Mouse (Mus musculus) limb, embryonic 10.5 days (tissue): ENCODE data around the gene Nfx1. TPM values are rescaled to one million over a fixed set of nuclear protein-coding genes. Genes with fewer than 3 reads are reported as not detected.

ENCODE experiments used
- DNase-seq: peaks from one replicate; pipeline ENCODE4 v3.0.0-alpha.2; 2017; ENCODE audit warnings: low spot score
- H3K27ac ChIP-seq: fragments of 300-500 bp; sonication (generic); 2 replicates; pipeline ENCODE4 v1.5.1; 2016; ENCODE audit warnings: mild to moderate bottlenecking
- H3K27me3 ChIP-seq: fragments of 300-500 bp; sonication (generic); 2 replicates; pipeline ENCODE4 v1.6.1; 2016; ENCODE audit warnings: low read depth, mild to moderate bottlenecking; ENCODE audit not compliant: poor library complexity, severe bottlenecking
- H3K36me3 ChIP-seq: fragments of 300-500 bp; sonication (generic); 2 replicates; pipeline ENCODE4 v1.6.1; 2016; ENCODE audit warnings: mild to moderate bottlenecking, moderate library complexity
- H3K4me1 ChIP-seq: fragments of 300-500 bp; sonication (generic); 2 replicates; pipeline ENCODE4 v1.6.1; 2016
- H3K4me3 ChIP-seq: fragments of 300-500 bp; sonication (generic); 2 replicates; pipeline ENCODE4 v1.5.1; 2016; ENCODE audit warnings: mild to moderate bottlenecking, moderate library complexity
- H3K9me3 ChIP-seq: fragments of 300-500 bp; sonication (generic); replicated peaks from 2 replicates; pipeline ENCODE4 v1.6.1; 2016; ENCODE audit warnings: mild to moderate bottlenecking
- WGBS: fragments of 180-500 bp; shearing (Covaris S2); methylation state at CpG from one replicate; pipeline ENCODE4 v1.1.7; 2016; 5-methylcytosine and 5-hydroxymethylcytosine counted together
- polyA plus RNA-seq: library from polyadenylated mRNA; unstranded; fragments of >200 nt; fragmentation: Nextera tagmentation; extraction: Ambion mirVana; gene quantifications from 2 replicates; pipeline ENCODE4 v1.2.1, GENCODE M21; 2016

Gene Nfx1
- polyA plus RNA-seq, 1 experiment from 2014 or later: 109 TPM

DNA sequence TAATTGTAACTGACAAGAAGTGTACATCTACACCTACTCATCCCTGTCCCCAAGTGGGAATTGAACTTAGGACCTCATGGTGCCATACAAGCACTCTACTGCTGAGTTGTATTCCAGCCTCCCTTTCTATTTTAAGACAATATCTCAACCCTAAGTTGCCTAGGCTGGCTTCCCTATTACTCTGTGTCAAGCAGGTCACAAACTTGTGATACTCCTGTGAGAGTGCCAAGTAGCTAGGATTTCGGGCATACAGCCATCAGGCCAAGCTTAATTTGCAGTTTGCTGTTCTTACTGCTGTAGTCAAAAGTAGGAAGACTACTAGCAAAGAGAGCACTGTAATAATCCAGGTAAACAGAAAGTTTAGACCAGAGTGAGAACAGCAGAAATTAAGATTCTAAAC, 13.0 kb downstream of the Nfx1 start:
- no peaks in the 10 kb centered on the region for H3K9me3 ChIP-seq
- H3K27ac ChIP-seq: no peak overlapping the region
- H3K36me3 ChIP-seq: peaks cover 99% of the 10 kb centered on the region
- no peak overlapping the region for H3K4me3 ChIP-seq
- WGBS: 93% methylated on average over 1 of the region's 1 CpGs
- no peaks in the 10 kb centered on the region for H3K4me1 ChIP-seq
- no peaks in the 10 kb centered on the region for H3K27me3 ChIP-seq
- no peak for DNase-seq

DNA sequence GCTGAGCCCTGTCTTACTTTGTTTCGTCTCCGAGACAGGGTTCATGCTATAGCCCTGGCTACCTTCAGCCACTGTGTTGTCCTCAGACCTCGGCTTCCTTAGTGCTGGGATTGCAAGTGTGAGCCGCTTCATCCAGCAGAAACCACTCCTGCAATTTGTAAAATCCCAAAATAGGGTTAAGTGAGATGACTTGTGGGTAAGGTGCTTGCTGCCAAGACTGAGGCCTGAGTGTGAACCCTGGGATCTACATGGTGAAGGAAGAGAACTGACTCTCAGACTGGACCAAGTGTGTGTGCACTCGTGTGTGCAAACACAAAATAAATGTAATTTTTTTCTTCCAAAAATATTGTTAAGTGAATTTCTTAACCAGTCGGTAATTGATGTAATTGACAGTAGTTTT, 18.9 kb downstream of the Nfx1 start:
- WGBS: 89% methylated on average over 6 of the region's 6 CpGs
- no peaks in the 10 kb centered on the region for H3K9me3 ChIP-seq
- no peak overlapping the region for H3K27ac ChIP-seq
- H3K4me3 ChIP-seq: no peak overlapping the region
- no peaks in the 10 kb centered on the region for H3K4me1 ChIP-seq
- no peaks in the 10 kb centered on the region for H3K27me3 ChIP-seq
- H3K36me3 ChIP-seq: peaks cover 100% of the 10 kb centered on the region
- no peak for DNase-seq

DNA sequence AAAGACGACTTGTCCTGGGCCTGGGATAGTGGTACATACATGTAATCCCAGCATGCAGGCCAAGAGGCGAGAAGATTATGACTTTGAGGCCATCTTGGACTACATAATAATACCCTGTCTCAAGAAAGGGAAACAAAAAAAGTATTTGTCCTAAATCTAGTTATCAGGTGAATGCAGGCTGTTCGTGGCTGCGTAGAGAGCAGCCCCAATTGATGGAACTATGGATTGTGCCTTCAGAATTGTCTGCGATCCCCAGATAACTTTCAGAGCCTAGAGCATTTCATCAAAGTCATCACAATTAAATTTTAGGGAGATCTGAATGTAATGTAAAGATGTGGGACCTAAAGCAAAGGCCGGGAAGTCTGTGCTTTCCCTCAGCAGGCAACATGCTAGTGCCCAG, 25.6 kb downstream of the Nfx1 start:
- H3K27me3 ChIP-seq: no peaks in the 10 kb centered on the region
- no peak for DNase-seq
- no peak overlapping the region for H3K27ac ChIP-seq
- peaks cover 100% of the 10 kb centered on the region for H3K36me3 ChIP-seq
- H3K4me3 ChIP-seq: no peak overlapping the region
- no peaks in the 10 kb centered on the region for H3K9me3 ChIP-seq
- no peaks in the 10 kb centered on the region for H3K4me1 ChIP-seq
- 94% methylated on average over 6 of the region's 6 CpGs for WGBS

DNA sequence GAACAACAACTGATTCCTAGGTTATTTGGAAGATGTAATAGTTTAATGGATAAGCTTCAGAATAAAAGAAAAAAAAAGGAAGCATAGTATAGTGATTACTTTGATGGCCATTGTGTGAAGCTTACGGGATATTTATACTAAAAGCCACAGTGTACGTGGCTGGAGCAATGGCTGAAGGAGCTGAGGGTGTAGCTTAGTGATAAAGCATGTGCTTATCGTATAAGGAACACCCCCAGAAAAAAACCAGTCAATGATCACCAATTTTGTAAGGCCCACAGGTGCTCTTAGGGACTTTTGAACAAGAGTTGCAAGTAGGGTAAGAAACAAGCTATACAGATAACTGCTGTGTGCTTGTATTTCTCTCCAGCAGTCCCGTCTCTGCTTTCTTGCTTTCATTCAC, 27.2 kb downstream of the Nfx1 start:
- H3K9me3 ChIP-seq: no peaks in the 10 kb centered on the region
- WGBS: 97% methylated on average over 4 of the region's 4 CpGs
- peaks cover 100% of the 10 kb centered on the region for H3K36me3 ChIP-seq

DNA sequence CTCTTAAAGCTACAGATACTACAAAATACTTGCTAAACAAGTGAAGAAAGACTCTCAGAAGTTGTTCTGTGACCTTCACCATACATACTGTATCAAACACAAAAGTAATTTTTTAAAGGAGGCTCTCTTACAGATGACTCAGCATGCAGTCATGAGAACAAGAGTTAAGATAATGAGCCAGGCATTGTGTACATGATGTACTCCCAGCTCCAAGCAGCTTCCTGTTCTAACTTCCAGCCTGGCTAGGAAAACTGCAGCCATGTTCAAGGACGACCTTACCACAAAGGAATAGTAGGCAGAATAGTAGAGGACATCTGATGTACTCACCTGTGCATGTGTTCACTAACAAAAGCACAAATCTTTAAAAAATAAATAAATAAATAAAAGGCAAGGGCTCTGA, 29.6 kb downstream of the Nfx1 start:
- no peak for DNase-seq
- Histone ChIP-seq H3K36me3 (peaks cover 100% of the 10 kb centered on the region), H3K4me3 (no peak overlapping the region), H3K9me3 (no peaks in the 10 kb centered on the region), H3K27ac (no peak overlapping the region), H3K4me1 (no peaks in the 10 kb centered on the region), H3K27me3 (no peaks in the 10 kb centered on the region)
- 87% methylated on average over 1 of the region's 1 CpGs for WGBS

More for the DNA sequence above, 27.2 kb downstream of the Nfx1 start:
- Histone ChIP-seq H3K4me3 (no peak overlapping the region), H3K27ac (no peak overlapping the region), H3K4me1 (no peaks in the 10 kb centered on the region), H3K27me3 (no peaks in the 10 kb centered on the region)
- no peak for DNase-seq

DNA sequence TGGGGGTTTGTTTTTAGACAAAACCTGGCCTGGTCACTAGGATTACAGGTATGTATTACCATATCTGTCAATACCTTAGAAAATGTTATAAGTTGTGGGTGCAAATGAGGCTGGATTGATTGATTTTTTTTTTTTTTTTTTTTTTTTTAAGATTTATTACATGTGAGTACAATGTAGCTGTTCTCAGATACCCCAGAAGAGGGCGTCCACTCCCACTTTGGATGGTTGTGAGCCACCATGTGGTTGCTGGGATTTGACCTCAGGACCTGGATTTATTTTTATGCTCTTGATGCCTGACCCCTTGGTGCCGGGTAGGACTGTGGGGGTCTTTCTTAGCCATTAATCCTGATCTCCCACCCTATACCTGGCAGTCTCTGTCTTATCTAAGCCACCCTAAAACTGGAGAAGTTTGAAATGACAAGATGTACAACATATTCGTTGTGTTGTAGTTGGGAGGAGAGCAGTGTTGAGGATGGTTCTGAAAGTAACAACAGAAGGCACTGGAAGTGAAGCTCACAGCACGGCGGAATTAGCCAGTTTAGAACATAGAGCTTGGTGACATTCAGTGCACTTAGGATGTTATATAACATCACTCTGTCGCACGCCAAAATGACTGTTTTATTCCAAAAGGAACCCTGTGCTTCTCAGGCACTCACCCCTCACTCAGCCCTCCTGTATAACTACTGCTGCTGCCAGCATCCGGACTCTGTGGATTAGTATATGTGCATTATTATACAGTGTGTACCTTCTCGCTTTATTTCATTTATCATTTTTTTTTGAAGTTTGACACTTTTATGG, 30.3 kb downstream of the Nfx1 start:
- DNase-seq: no peak
- Histone ChIP-seq H3K4me3 (no peak overlapping the region), H3K36me3 (peaks cover 100% of the 10 kb centered on the region), H3K9me3 (no peaks in the 10 kb centered on the region), H3K27me3 (no peaks in the 10 kb centered on the region), H3K27ac (no peak overlapping the region), H3K4me1 (no peaks in the 10 kb centered on the region)
- WGBS: 90% methylated on average over 9 of the region's 9 CpGs

DNA sequence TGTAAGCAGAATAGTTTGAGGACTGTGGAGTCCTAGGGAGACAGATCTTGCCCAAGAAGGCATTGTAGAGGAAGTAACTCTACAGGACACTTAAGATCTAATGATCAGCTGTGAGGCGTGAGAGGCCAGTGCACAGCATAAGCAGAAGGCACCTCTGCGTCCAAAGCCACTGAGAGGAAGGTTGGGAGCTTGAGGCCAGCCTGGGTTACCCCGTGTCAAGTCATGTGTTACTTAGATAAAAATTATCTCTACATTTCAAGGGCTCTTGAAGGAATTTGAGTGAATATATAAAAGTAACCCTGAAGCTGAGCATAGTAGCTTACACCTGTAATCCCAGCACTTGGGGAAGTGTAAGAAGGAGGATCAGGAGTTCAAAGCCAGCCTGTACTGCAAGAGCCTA, 42.6 kb downstream of the Nfx1 start:
- Histone ChIP-seq H3K27ac (no peak overlapping the region), H3K27me3 (no peaks in the 10 kb centered on the region), H3K4me3 (no peak overlapping the region), H3K4me1 (no peaks in the 10 kb centered on the region), H3K9me3 (no peaks in the 10 kb centered on the region), H3K36me3 (peaks cover 91% of the 10 kb centered on the region)
- 91% methylated on average over 3 of the region's 3 CpGs for WGBS
- DNase-seq: no peak

DNA sequence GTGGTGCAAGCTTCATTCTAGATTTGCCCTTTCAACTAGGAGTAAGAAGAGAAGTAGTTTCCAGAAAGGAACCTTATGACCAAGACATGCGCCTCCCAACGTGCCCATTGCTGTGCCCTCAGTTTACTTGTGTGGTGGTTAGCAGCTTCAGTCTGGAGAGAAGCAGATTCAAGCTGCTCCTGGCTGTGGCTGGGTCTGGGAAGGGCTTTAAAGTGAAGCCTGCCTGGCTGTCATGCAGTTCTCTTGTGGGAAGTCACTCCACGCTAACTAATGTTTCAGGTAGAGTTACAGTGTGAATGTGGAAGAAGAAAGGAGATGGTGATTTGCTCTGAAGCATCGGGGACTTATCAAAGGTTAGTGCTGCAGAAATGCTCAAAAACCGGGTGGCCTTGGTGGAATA, 45.1 kb downstream of the Nfx1 start:
- Histone ChIP-seq H3K36me3 (peaks cover 86% of the 10 kb centered on the region), H3K27ac (no peak overlapping the region), H3K9me3 (no peaks in the 10 kb centered on the region), H3K27me3 (no peaks in the 10 kb centered on the region), H3K4me1 (no peaks in the 10 kb centered on the region), H3K4me3 (no peak overlapping the region)
- no peak for DNase-seq
- 93% methylated on average over 5 of the region's 5 CpGs for WGBS

DNA sequence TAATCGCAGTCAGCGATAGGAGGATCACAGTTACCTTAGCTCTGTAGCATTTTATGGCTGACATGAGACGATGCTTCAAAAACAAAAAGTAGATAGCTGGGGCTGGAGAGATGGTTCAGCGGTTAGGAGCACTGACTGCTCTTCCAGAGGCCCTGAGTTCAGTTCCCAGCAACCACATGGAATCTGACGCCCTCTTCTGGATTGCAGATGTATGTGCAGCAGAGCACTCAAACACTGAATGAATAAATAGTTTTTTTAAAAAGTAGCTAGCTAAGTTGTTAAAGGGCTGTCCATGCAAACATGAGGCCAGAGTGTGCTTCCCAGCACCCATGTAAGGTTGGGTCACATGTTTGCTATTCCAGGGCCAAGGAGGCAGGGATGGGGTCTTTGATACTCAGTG, 50.4 kb downstream of the Nfx1 start:
- Histone ChIP-seq H3K4me1 (no peaks in the 10 kb centered on the region), H3K27me3 (no peaks in the 10 kb centered on the region), H3K27ac (no peak overlapping the region), H3K36me3 (peaks cover 78% of the 10 kb centered on the region), H3K4me3 (no peak overlapping the region), H3K9me3 (no peaks in the 10 kb centered on the region)
- no peak for DNase-seq
- WGBS: 87% methylated on average over 5 of the region's 5 CpGs

DNA sequence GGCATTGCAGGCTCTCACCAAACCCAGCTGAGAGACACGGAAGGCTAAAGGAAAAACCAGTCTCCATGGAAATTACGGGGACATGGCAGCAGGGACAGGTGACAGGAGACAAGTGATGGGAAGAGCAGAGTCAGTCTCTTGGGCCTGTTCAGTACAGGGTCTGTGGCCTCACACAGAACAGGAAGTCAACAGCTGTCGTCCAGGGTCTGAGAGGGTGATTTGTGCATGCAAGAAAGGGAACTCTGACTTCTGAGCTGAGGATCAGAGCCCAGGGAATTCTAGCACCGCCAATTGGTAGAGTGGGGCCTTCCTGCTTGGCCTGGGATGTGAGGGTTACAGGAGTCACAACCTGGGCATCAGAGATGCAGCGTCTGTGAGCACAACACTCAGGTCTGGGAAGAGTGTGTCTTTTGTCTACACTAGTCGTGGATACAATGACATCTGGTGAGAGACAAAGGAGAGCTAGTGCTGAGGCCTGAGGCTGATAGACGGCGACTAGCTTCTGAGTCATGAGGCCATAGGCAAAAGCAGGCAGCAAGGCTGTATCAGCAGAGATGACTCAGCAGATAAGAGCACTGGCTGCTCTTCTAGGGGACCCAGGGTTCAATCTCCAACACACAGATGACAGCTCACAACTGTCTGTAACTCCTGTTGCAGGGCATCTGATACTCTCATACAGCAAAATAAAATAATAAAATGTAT, 55.5 kb downstream of the Nfx1 start:
- H3K27ac ChIP-seq: no peak overlapping the region
- 70% methylated on average over 8 of the region's 8 CpGs for WGBS
- H3K36me3 ChIP-seq: peaks cover 66% of the 10 kb centered on the region
- H3K9me3 ChIP-seq: no peaks in the 10 kb centered on the region
- DNase-seq: no peak
- no peak overlapping the region for H3K4me3 ChIP-seq
- no peaks in the 10 kb centered on the region for H3K4me1 ChIP-seq
- no peaks in the 10 kb centered on the region for H3K27me3 ChIP-seq

DNA sequence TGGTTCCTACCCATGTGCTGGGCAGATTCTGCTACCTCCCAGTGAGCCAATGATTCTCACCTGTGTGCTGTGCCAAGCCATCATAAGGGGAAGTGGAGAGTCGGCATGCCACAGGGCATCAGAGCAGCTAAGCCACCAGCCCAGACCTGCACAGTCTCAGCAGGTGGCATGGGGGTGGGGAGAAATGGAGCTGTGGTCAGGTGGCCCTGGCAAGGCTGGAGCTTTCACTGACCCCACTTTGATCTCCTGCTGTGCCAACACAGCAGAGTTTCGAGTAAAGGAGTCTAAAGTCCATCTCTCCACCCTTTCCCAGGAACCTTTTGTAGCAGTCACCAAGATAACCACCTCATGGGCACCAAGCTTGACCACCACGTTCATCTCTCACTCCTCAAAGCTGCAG, 57.2 kb downstream of the Nfx1 start:
- Histone ChIP-seq H3K27me3 (no peaks in the 10 kb centered on the region), H3K36me3 (peaks cover 51% of the 10 kb centered on the region), H3K27ac (no peak overlapping the region), H3K9me3 (no peaks in the 10 kb centered on the region), H3K4me1 (no peaks in the 10 kb centered on the region), H3K4me3 (no peak overlapping the region)
- no peak for DNase-seq
- WGBS: 91% methylated on average over 3 of the region's 3 CpGs

DNA sequence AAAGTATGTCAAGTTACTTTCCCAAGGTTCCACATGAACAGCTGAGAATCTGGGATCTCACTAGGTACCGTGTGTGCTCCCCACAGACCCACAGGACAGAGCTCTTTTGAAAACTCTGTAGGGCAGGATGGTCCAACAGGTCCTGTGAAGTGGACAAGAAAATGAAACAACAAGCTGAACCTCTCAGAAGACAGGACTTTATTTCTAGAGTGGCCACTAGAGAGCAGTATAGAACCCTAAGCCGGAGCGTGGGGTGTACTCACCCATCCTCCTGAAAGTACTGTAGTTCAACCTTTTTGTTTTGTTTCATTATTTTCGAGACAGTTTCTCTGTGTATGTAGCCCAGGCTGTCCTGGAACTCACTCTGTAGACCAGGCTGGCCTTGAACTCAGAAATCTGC, 57.6 kb downstream of the Nfx1 start:
- no peaks in the 10 kb centered on the region for H3K9me3 ChIP-seq
- H3K27me3 ChIP-seq: no peaks in the 10 kb centered on the region
- no peak overlapping the region for H3K27ac ChIP-seq
- no peaks in the 10 kb centered on the region for H3K4me1 ChIP-seq
- H3K4me3 ChIP-seq: no peak overlapping the region
- H3K36me3 ChIP-seq: peaks cover 48% of the 10 kb centered on the region
- DNase-seq: no peak
- WGBS: 80% methylated on average over 4 of the region's 4 CpGs

DNA sequence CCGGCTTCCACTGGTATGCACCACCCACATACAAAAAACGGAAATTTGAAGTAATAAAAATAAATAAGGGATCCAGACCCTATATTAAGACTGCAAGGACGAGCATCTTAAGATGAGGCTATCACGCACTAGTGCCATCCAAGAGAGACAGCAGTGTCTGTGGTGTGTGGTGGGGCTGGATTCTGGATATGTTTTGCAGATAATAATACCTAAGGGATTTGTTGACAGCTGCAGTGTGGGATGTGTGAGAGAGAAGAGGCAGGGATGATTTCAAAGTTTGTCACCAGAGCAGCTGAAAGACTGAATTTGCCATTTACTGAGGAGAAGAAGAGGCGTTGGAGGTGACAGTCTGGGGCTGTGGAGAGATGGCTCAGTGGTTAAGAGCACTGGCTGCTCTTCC, 58.7 kb downstream of the Nfx1 start:
- WGBS: 90% methylated on average over 5 of the region's 5 CpGs

More for the DNA sequence above, 58.7 kb downstream of the Nfx1 start:
- Histone ChIP-seq H3K9me3 (no peaks in the 10 kb centered on the region), H3K36me3 (peaks cover 37% of the 10 kb centered on the region), H3K27ac (no peak overlapping the region), H3K4me3 (no peak overlapping the region), H3K4me1 (no peaks in the 10 kb centered on the region), H3K27me3 (no peaks in the 10 kb centered on the region)
- no peak for DNase-seq
